Mouse (Mus musculus) T-helper 1 cell (primary cell): Measurements from ENCODE around the gene Serinc4.
"Not testable (repeated sequence)": the region's sequence is repeated elsewhere in the genome, so short reads cannot be mapped to it uniquely, and the experiment has no call there.

ENCODE experiments used
- in situ Hi-C: fragments of 300-600 bp; cut with MboI, MseI; formaldehyde crosslinking; loops from one replicate; pipeline ENCODE4 v1.15.1; 2025; ENCODE audit warnings: high pct_unique_total_duplicates

Serinc4 gene

GRCm38 (mm10) chr2:121456692-121457642, at the start of gene Serinc4:
Serinc4 (minus strand) TSS chr2:121456781.
- in situ Hi-C loops = loop anchor here (5.0 to 25.0 kb wide), 2 partner anchors 35 to 1280 kb away; partner anchors contain the start of gene Bloc1s6

DNA sequence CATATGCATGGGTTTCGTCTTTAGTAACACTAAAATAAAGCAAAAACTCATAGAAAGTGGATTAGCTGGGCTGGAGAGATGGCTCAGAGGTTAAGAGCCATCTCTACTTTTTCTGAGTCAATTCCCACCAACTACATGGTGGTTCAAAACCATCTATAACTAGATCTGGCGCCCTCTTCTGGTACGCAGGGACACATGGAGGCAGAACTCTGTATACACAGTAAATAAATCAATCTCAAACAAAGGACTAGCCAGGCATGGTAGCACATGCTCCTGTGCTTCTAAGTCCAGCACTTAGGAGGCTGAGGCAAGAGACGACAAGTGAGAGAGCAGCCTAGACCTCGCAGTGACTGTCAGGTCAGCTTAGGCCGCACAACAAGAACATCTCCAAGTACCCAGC, 45.0 kb upstream of the Serinc4 start:
- in situ Hi-C loops = not testable (repeated sequence)

- in situ Hi-C loops = not testable (repeated sequence)
Observed at GRCm38 (mm10) chr2:121484403-121484802, 27.8 kb upstream of the Serinc4 start.

- in situ Hi-C loops = no loop called here
Observed at GRCm38 (mm10) chr2:121483576-121483975, 27.0 kb upstream of the Serinc4 start.

DNA sequence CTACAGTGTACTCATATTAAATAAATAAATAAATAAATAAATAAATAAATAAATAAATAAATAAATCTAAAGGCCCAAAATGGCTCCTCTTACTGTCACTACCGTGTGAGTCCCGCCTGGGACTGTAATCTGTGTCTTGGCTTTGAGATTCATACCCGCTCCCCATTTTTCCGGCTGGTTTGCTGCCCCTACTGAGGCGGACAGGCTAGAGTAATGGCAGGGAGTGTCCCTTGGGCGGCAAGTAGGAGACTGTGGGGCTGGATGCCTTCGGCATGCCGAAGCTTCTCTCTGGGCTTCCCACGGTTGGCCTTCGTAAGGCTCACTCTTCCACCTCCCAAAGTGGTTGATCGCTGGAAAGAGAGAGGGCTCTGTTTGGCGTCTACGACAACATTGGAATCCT, 24.3 kb upstream of the Serinc4 start:
- in situ Hi-C loops = not testable (repeated sequence)

DNA sequence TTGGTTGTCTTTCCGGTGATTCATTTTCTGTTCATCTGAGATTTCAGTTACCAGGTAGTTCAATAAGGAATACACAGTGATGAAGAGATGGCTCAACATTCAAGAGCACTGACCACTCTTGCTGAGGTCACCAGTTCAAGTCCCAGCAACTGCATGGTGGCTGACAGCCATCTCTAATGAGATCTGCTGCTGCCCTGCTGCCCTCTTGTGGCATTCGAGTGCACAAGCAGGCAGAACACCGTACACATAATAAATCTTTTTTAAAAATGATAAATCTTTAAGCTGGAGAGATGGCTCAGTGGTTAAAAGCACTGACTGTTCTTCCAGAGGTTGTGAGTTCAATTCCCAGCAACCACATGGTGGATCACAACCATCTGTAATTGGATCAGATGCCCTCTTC, 23.9 kb upstream of the Serinc4 start:
- in situ Hi-C loops = no loop called here

DNA sequence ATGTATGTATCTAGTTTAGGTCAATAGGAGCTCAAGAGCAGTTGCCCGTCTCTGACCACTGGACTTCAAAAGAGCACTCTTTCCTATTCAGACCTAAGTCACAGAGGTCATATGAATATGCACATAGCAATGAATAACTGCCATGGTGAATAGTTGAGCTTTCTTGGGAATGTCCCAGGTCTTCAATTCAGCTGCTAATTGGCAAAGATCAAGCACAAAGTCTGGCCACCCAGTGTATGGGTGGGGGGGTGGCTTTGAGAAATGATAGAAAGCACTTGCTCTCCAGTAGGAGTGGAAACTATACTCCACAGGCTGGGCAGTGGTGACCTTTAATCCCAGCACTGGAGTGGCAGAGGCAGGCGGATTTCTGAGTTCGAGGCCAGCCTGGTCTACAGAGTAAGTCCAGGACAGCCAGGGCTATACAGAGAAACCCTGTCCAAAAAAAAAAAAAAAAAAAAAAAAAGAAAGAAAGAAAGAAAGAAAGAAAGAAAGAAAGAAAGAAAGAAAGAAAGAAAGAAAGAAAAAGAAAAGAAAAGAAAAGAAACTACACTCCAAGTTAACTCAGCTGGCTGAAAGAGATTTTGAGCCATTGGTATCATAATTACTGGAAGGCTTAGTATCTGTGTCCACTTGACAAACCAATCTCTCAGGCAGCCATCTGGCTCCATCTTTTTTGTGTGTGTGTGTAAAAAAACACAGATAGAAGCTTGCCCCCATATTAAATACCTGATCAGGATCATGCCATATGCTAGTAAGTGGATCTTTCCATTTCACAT, 21.1 kb upstream of the Serinc4 start:
- in situ Hi-C loops = no loop called here

DNA sequence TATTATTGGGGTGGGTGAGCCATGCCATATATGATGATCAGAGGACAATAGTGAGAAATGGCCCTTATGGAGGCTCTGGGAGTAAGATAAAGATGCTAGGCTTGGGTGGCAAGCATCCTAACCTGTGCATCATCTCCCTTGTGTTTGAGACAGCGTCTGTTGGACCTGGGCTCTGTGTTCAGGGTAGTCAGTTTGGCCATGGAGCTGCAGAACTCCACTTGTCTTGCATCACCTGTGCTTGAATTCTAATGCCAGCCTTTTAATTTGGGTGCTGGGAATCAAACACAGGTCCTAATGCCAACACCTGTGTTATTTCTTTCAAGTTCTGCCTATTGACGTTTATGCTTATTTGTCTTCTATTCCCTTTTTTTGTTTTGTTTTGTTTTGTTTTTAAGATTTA, 18.7 kb upstream of the Serinc4 start:
- in situ Hi-C loops = not testable (repeated sequence)

DNA sequence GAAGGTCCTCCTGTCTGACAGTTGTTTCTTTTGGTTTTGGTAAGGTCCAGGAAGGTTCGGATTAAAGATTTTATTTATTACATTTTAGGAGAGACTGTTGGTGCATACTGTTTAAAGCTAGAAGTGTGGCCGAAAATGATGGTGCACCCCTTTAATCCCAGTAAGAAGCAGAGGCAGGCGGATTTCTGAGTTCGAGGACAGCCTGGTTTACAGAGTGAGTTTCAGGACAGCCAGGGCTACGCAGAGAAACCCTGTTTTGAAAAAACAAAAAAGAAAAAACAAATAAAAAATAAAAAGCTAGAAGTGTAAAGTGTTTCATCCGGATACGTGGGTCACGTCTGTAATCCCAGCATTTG, 17.6 kb upstream of the Serinc4 start:
- in situ Hi-C loops = loop anchor here (5.0 to 25.0 kb wide), 2 partner anchors 33 to 1263 kb away; partner anchors contain the start of genes Bloc1s6, Mfap1a and Wdr76

DNA sequence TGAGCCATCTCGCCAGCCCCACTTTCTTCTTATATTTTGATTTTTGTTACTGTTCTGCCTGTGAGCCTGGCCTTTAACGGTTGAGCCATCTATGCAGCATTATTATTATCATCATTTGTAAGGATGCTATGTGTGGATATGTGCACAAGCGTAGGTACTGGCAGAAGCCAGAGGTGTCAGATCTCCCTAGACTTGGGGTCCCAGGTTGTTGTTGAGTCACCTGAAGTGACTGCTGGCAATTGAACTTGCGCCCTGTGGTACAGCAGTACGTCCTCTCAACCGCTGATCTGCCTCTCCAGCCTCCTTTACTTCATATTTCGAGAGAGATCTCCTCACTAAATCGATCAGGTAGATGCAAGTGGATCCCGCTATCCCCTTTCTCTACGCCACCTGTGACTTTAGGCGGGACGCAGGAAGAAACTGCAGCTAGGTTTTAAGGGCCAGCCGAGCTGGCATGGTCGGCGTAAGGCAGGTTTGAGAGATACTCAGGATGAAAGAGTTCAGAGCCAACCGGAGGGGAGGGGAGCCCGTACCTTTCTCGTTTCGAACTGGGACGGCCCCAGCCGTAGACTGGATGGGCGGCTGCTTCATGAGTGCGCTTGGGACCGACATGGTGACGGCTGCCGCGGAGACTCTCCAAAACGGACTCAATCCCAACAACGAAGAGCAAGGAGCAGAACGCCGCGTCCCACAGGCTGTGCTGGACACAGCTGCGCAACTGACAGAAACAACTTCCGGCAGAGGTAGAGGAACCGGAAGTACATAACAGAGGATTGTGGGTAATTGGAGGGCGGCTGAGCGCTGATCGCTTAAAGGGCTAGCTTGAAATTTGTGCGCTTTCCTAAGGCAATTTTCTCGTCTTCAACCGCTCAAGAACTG, 17.0 kb upstream of the Serinc4 start, which contains the start of gene Mfap1b:
Mfap1b (minus strand) TSS at position 767 of the 879 bp plus-strand sequence.
- in situ Hi-C loops = loop anchor here (5.0 to 25.0 kb wide), 2 partner anchors 34 to 1264 kb away; partner anchors contain the start of genes Bloc1s6, Mfap1a and Wdr76

GRCm38 (mm10) chr2:121472783-121473182, 16.2 kb upstream of the Serinc4 start:
- in situ Hi-C loops = loop anchor here (5.0 to 25.0 kb wide), 2 partner anchors 35 to 1265 kb away; partner anchors contain the start of genes Bloc1s6, Mfap1a and Wdr76

GRCm38 (mm10) chr2:121468982-121469381, 12.4 kb upstream of the Serinc4 start:
- in situ Hi-C loops = loop anchor here (25.0 kb wide), 1 partner anchor 1268 kb away; the partner anchor contains the start of gene Bloc1s6

DNA sequence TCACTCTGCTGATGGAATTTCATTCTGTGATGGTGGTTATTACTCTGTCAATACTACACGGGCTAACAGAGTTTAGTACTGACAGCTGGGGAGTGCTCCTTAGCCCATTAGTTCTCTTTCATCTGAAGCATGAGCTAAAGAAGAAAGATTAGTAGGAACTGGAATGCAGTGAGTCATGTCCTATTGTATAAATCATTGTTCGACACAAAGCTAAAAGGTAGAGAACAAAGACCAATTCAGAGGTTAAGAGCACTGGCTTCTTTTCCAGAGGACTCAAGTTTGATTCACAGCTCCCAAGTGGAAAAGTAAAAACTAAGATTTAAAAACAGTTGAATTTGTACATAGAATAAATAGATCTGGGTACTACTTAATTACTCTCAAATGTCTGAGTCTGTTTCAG, 3.5 kb upstream of the Serinc4 start:
- in situ Hi-C loops = loop anchor here (25.0 kb wide), 1 partner anchor 1277 kb away; the partner anchor contains the start of gene Bloc1s6

DNA sequence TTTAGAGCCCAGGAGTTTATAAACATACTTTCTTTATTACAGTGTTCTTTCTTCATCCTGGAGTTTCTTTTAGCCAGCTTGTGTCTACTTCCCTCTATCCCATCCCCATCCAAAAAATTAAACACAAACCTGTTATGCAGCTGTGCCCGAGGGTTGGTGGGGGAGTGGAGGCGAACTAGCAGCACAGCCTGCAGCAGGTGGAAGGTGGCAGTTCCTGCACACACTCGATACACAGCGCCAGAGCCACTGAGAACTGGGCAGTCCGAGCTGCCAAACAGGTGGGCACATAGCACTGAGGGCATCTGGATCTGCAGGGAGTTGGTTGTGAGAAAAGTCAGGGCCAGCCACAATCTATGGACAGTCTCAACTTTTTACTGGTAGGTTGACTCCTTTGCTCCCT, 1.0 kb downstream of the Serinc4 start:
- in situ Hi-C loops = loop anchor here (5.0 to 25.0 kb wide), 2 partner anchors 37 to 1282 kb away; partner anchors contain the start of gene Bloc1s6

DNA sequence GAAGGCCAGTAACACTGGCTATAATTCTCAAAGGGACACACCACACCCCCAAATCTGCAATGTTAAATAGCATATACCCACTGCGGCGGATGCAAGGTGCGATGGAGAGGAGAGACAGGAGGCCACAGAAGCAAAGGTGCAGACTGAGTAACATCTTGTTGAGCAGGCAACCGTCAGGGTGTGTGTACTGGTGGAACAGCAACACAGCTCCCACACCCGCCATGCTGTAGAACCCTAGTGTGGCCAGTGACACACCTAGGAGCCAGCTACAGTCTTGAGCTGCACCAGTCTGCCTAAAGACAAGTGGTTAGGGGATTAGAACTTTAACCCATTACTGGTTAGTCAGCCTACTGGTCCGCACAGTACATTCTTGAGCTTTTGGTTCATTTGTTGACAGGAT, 2.7 kb downstream of the Serinc4 start:
- in situ Hi-C loops = loop anchor here (25.0 kb wide), 1 partner anchor 1283 kb away; the partner anchor contains the start of gene Bloc1s6

DNA sequence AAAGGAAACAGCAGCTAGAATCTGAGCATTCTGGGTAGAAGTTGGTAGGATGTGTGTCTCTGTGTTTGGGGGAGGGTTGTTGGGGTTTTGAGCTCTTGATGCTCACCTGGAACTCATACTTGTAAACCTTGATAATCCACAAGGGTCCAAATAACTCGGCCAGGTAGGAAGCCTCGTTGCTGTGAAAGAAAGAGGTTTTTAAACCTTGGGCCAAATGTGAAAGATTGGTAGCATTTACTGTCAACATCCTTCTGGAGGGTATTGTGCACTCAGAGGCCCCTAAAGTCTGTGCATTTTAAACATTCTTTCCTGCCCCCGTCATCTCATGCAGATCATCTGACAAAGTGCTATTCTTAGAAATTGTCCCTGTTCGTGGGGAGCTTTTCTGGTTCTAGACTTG, 3.6 kb downstream of the Serinc4 start, which contains the start of gene Hypk:
Hypk (plus strand) TSS at position 301 of the 400 bp plus-strand sequence.
- in situ Hi-C loops = loop anchor here (25.0 kb wide), 1 partner anchor 1284 kb away; the partner anchor contains the start of gene Bloc1s6

DNA sequence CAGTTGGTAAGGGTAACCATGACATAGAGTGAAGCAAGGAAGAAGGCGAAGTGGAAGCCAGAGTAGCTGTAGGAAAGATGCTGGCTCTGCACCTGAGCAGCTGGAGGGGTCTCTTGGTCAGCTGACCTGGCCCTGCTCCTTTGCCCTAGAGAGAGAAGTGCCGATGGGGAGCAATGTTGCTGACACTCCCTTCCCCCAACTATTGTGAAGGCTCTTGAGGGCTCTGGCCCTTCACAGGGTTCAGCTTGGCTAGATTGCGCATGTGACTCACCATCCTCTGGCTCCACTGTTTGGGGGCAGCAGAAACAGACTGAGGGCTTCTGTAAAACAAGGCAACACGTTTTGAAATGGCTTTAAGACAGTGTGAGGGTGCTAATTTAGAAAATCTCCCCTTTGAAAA, 4.2 kb downstream of the Serinc4 start:
- in situ Hi-C loops = loop anchor here (25.0 kb wide), 1 partner anchor 1285 kb away; the partner anchor contains the start of gene Bloc1s6

GRCm38 (mm10) chr2:121450093-121450492, 6.5 kb downstream of the Serinc4 start:
- in situ Hi-C loops = loop anchor here (25.0 kb wide), 1 partner anchor 1287 kb away; the partner anchor contains the start of gene Bloc1s6

DNA sequence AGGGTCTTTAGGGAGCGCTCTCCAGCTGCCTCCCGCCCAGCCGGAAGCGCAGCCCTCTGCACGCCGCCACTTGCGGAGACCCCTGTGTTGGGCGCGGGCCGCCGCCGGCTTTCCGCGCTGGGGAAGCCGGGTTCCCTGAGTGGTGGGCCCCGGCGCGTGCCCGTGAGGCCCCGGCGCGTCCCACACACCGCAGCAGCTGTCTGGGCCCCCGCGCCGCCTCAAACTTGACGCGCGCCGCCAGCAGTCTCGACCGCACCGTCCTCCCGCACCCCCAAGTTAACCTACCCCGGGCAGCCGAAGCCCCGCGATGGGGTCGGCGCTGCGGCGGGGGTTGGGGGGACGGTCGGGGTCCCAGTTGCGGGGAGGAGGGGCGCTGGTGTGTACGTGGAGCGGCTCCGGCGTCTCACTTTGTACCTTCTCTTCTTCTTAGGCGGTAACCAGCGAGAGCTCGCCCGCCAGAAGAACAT, 7.0 kb downstream of the Serinc4 start:
- in situ Hi-C loops = loop anchor here (25.0 kb wide), 1 partner anchor 1288 kb away; the partner anchor contains the start of gene Bloc1s6
